Mouse (Mus musculus) brain, embryonic 14.5 days (tissue): ENCODE measurements around the gene Gm49425. TPM values are rescaled to one million over a fixed set of nuclear protein-coding genes. Genes with fewer than 3 reads are reported as not detected.

Source experiments
- DNase-seq: peaks from one replicate; pipeline ENCODE4 v3.0.0-alpha.2; 2011; ENCODE audit warnings: low read depth
- CTCF ChIP-seq: fragments of 200-500 bp; IDR thresholded peaks from 2 replicates; pipeline ENCODE4 v1.5.1; 2012; ENCODE audit warnings: inconsistent platforms, mild to moderate bottlenecking, moderate library complexity, borderline replicate concordance; ENCODE audit not compliant: insufficient read depth, insufficient read length; ENCODE audit errors: extremely low read depth
- POLR2A ChIP-seq: fragments of 200-500 bp; IDR thresholded peaks from 2 replicates; pipeline ENCODE4 v1.6.1; 2012; ENCODE audit warnings: mild to moderate bottlenecking, inconsistent platforms, borderline replicate concordance; ENCODE audit not compliant: poor library complexity, insufficient read depth, insufficient read length, severe bottlenecking; ENCODE audit errors: extremely low read depth
- polyA plus RNA-seq: library from polyadenylated mRNA; depleted of rRNA; stranded (reverse); fragments of >200 nt; gene quantifications from 2 replicates; pipeline ENCODE4 v1.2.3, GENCODE M21; 2012

Gm49425 gene
- polyA plus RNA-seq, 1 experiment: not detected

DNA sequence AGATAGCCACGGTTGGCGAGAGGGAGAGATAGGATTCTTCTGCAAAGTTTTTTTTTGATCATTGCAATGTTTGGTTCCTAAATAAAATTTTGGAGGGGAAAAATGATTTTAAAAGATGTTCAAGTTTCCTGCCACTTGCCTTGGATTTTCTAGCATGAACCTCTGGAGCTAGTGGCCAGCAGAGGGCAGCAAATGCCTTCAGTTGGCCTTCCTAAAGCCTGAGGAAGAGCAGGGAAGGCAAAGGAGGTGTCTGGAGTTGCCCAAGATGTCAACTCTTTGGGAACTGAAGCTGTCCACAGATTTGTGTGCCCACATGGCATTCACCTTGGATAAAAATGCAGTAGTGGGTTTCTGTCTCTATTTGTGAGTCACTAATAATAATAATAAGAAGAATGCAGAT is 2.7 kb upstream of the Gm49425 start:
- TF ChIP-seq POLR2A (no peak), CTCF (peak; percentile 91)
- peak; percentile 91 for DNase-seq

- DNase-seq: no peak
- TF ChIP-seq POLR2A (no peak), CTCF (no peak)
Measured at GRCm38 (mm10) chr15:101508247-101508646, 8.8 kb downstream of the Gm49425 start.

DNA sequence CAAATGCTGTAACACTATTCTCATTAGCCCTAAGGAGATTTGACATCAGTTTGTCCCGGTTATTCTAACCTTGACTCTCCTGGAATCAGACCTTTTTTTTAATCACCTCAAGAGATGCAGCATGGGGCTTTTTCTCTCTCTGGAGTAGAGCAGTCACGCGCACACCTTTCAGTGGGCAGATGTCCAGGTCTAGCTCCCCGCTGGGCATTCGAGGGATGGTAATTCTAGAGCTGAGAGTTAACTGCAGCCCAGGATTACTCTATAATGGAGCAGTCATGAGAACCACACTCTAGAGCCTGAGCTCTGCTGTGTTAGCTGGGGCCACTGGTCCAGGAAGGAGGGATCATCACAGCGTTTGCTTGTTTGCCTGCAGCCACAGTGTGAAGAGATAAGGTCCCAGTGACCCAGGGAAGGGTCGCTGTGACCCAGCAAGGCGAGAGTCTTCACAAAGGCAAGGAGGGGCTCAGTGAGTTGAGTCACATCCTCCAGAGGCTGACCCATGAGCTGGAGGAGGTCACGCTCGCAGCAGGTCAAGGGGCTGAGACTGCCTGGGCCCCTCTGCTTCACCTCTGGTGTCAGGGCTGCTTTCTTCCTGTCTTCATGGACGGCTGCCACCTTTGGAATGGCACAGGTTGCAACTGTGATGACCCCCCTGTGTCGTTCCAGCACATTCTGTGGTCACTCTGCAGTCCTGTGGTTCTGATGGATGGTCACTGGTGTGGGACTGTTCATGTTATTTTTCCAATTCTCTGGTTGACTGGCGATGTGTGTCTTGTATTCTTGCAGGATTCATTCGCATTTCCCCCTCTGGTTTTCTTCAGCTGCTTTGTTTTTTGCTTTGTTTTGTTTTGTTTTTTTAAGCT is 9.9 kb downstream of the Gm49425 start:
- TF ChIP-seq CTCF (no peak), POLR2A (no peak)
- no peak for DNase-seq

DNA sequence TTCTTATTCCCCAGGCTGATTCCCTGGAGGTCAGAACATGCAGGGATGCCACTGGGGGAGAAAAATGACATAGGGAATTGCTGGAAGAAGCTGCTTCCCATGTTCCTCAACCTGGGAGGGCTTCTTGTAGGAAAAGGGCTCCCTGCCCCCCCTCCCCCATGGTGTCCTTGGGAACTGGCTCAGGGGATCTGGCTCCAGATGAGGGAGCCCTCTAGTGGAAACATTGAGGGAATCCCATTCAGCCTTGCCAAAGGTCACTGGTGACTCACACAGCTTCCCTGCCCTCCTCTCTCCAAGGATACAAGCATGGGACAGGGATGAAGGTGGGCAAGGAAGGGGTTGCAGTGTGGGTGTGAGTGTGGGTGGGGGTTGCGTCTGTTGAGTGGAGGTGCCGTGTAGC is 19.9 kb downstream of the Gm49425 start:
- DNase-seq: peak; percentile 12

GRCm38 (mm10) chr15:101495266-101495665 is 21.8 kb downstream of the Gm49425 start:
- DNase-seq: no peak
- no peak for TF ChIP-seq POLR2A
- TF ChIP-seq CTCF: no peak

More for the DNA sequence above, 19.9 kb downstream of the Gm49425 start:
- TF ChIP-seq CTCF: peak; percentile 42; the same call in 1 of the 2 replicates
- TF ChIP-seq POLR2A: no peak

- TF ChIP-seq CTCF: no peak
- TF ChIP-seq POLR2A: no peak
- no peak for DNase-seq
Measured at GRCm38 (mm10) chr15:101494203-101494602, 22.9 kb downstream of the Gm49425 start.

GRCm38 (mm10) chr15:101493713-101494112 is 23.3 kb downstream of the Gm49425 start:
- TF ChIP-seq CTCF: no peak
- no peak for TF ChIP-seq POLR2A
- no peak for DNase-seq

- no peak for DNase-seq
- TF ChIP-seq POLR2A (no peak), CTCF (no peak)
Measured at GRCm38 (mm10) chr15:101492718-101493117, 24.3 kb downstream of the Gm49425 start.

DNA sequence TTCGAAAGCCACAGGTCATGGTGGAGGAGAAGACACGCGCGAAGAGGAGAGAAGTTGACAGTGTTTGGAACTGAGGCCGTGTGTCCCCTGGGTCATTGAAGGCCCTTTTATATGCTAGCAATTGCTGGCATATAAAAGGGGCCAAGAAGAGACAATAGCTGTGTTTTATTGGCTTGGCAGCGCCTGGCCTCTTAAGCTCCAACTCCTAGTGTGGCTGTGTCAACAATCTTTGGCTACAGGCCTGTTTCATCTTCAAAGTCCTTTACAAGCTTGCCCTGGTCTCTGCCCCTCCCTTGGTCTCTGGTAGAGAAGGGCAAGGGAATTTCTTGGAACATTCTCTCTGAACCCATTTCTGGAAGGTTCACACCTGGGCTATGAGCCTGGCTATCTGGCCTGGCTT is 25.6 kb downstream of the Gm49425 start, which contains the start of gene Krt83:
Krt83 (minus strand) TSS at position 82 of the 400 bp plus-strand sequence.
- peak; percentile 31 for DNase-seq

DNA sequence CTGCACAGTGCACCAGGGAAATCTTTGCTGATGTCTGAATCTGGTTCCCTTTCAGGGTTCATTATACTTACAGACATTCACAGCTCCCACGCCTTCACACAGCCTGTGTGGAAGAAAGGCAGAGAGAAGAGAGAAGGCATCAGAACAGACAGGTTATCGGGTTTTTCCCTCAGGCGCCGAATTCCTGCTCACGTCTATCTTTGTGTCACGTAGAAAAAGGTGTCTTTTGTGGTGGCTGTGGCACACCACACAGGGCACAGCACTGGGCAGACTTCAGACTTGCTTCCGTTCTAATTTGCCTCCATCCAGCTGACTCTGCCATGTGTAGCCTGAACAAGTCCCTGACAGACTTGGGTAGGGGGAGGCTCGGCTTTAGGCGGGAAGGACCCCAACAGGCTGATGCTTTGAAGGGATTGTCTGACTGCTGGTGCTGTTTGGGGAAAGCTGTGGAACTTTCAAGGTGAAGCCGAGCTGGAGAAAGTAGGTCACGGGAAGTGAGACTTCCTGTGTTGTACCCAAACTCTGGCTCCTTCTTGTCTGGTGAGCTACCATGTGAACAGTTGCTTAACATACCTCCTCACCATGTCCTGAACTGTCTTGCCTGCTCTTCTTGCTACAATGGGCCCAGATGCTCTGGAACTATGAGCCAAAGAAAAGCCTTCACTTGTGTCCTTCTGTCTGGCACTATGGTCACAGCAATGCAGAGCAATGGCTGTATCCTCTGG is 31.0 kb downstream of the Gm49425 start:
- DNase-seq: no peak
- TF ChIP-seq CTCF (no peak), POLR2A (no peak)

More for the DNA sequence above, 25.6 kb downstream of the Gm49425 start, which contains the start of gene Krt83:
- TF ChIP-seq CTCF (no peak), POLR2A (no peak)

DNA sequence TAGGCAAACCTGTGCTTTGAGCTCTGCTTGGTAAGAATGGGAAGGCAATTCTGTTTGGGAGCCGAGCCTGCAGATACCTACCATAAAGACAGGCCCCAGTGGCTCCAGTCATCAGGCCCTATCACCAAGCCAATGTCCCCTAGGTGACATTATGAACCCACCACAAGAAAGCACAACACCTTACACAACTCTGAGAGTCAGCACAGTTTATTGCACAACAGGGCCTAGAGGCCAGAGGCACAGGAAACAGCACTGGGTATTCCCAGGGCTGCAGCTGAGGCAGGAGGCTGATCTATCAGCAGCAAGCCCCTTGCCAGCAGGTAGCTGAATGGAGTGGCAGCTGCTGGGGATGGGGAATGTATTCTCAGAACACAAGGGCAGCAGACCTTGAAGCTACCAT is 32.1 kb downstream of the Gm49425 start:
- no peak for DNase-seq
- no peak for TF ChIP-seq POLR2A
- no peak for TF ChIP-seq CTCF
